Mouse (Mus musculus) lung, embryonic 15.5 days (tissue): Measurements from ENCODE around the gene Il16. TPM values are rescaled to one million over a fixed set of nuclear protein-coding genes. Genes with fewer than 3 reads are reported as not detected.
"Not testable (repeated sequence)": the region's sequence is repeated elsewhere in the genome, so short reads cannot be mapped to it uniquely, and the experiment has no call there.

Experiments used
- ATAC-seq: fragments of 200-750 bp; cut with Nextera tagmentation; 2 replicates; pipeline ENCODE4 v1.8.0; 2017; ENCODE audit warnings: moderate number of reproducible peaks, borderline replicate concordance; ENCODE audit not compliant: low FRiP score, low TSS enrichment; ENCODE audit errors: extremely low read depth
- H3K27ac ChIP-seq: fragments of 300-500 bp; sonication (generic); 2 replicates; pipeline ENCODE4 v1.5.1; 2015; ENCODE audit warnings: moderate library complexity, mild to moderate bottlenecking, inconsistent platforms
- H3K27me3 ChIP-seq: fragments of 300-500 bp; sonication (generic); 2 replicates; pipeline ENCODE4 v1.6.1; 2015; ENCODE audit warnings: inconsistent platforms
- H3K36me3 ChIP-seq: fragments of 300-500 bp; sonication (generic); 2 replicates; pipeline ENCODE4 v1.6.1; 2015; ENCODE audit warnings: inconsistent platforms
- H3K4me1 ChIP-seq: fragments of 300-500 bp; sonication (generic); 2 replicates; pipeline ENCODE4 v1.6.1; 2015; ENCODE audit warnings: inconsistent platforms
- H3K4me2 ChIP-seq: fragments of 300-500 bp; sonication (generic); 2 replicates; pipeline ENCODE4 v1.6.1; 2015; ENCODE audit warnings: inconsistent platforms, mild to moderate bottlenecking, moderate library complexity
- H3K4me3 ChIP-seq: fragments of 300-500 bp; sonication (generic); 2 replicates; pipeline ENCODE4 v1.5.1; 2015; ENCODE audit warnings: mild to moderate bottlenecking, inconsistent platforms
- H3K9ac ChIP-seq: fragments of 300-500 bp; sonication (generic); 2 replicates; pipeline ENCODE4 v1.6.1; 2015; ENCODE audit warnings: inconsistent platforms
- H3K9me3 ChIP-seq: fragments of 300-500 bp; sonication (generic); 2 replicates; pipeline ENCODE4 v1.6.1; 2016; ENCODE audit warnings: inconsistent platforms
- WGBS: fragments of 180-500 bp; shearing (Covaris S2); methylation state at CpG from one replicate; pipeline ENCODE4 v1.1.7; 2015; 5-methylcytosine and 5-hydroxymethylcytosine counted together
- polyA plus RNA-seq: library from polyadenylated mRNA; unstranded; fragments of >200 nt; fragmentation: Nextera tagmentation; extraction: Ambion mirVana; gene quantifications from 2 replicates; pipeline ENCODE4 v1.2.1, GENCODE M21; 2015

The Il16 gene
- polyA plus RNA-seq, 1 experiment from 2014 or later = 5.5 TPM

GRCm38 (mm10) chr7:83713639-83714038 lies 31.9 kb downstream of the Il16 start:
- no peak overlapping the region for H3K9ac ChIP-seq
- no peak overlapping the region for H3K4me3 ChIP-seq
- 0 out of 2 replicates have a peak, but pooled peaks cover 6% of the 10 kb centered on the region for H3K4me1 ChIP-seq
- no peak for ATAC-seq
- no peaks in the 10 kb centered on the region for H3K9me3 ChIP-seq
- no peaks in the 10 kb centered on the region for H3K27me3 ChIP-seq
- H3K27ac ChIP-seq = no peak overlapping the region
- H3K36me3 ChIP-seq = no peaks in the 10 kb centered on the region
- no peak overlapping the region for H3K4me2 ChIP-seq
- WGBS = 63% methylated on average over 1 of the region's 1 CpGs

GRCm38 (mm10) chr7:83711676-83712259 lies 33.8 kb downstream of the Il16 start:
- not testable (repeated sequence) for H3K9ac ChIP-seq, H3K4me2 ChIP-seq, H3K27me3 ChIP-seq, ATAC-seq, H3K4me3 ChIP-seq, H3K9me3 ChIP-seq, H3K27ac ChIP-seq, H3K4me1 ChIP-seq, H3K36me3 ChIP-seq
- WGBS = 86% methylated on average over 10 of the region's 10 CpGs

GRCm38 (mm10) chr7:83703046-83703775 lies 42.3 kb downstream of the Il16 start:
- no peaks in the 10 kb centered on the region for H3K27me3 ChIP-seq
- no peak overlapping the region for H3K9ac ChIP-seq
- H3K4me3 ChIP-seq = no peak overlapping the region
- no peak overlapping the region for H3K4me2 ChIP-seq
- H3K36me3 ChIP-seq = no peaks in the 10 kb centered on the region
- no peak overlapping the region for H3K27ac ChIP-seq
- 80% methylated on average over 9 of the region's 9 CpGs for WGBS
- ATAC-seq = no peak
- no peaks in the 10 kb centered on the region for H3K9me3 ChIP-seq
- H3K4me1 ChIP-seq = no peaks in the 10 kb centered on the region

- Histone ChIP-seq H3K36me3 (no peaks in the 10 kb centered on the region), H3K4me2 (no peak overlapping the region), H3K4me1 (no peaks in the 10 kb centered on the region), H3K27ac (no peak overlapping the region), H3K9ac (no peak overlapping the region), H3K4me3 (no peak overlapping the region), H3K27me3 (no peaks in the 10 kb centered on the region), H3K9me3 (no peaks in the 10 kb centered on the region)
- WGBS = 53% methylated on average over 6 of the region's 6 CpGs
- ATAC-seq = no peak
Observed at GRCm38 (mm10) chr7:83699066-83699745, 46.3 kb downstream of the Il16 start.

- no peaks in the 10 kb centered on the region for H3K4me1 ChIP-seq
- H3K27me3 ChIP-seq = no peaks in the 10 kb centered on the region
- no peak overlapping the region for H3K4me3 ChIP-seq
- H3K9me3 ChIP-seq = no peaks in the 10 kb centered on the region
- 29% methylated on average over 6 of the region's 6 CpGs for WGBS
- H3K4me2 ChIP-seq = no peak overlapping the region
- H3K9ac ChIP-seq = no peak overlapping the region
- no peaks in the 10 kb centered on the region for H3K36me3 ChIP-seq
- no peak overlapping the region for H3K27ac ChIP-seq
- ATAC-seq = no peak
Observed at GRCm38 (mm10) chr7:83695449-83696212, 49.9 kb downstream of the Il16 start.

- ATAC-seq = no peak
- Histone ChIP-seq H3K36me3 (no peaks in the 10 kb centered on the region), H3K4me2 (no peak overlapping the region), H3K4me1 (peaks cover 9% of the 10 kb centered on the region), H3K27me3 (no peaks in the 10 kb centered on the region), H3K9ac (no peak overlapping the region), H3K4me3 (no peak overlapping the region), H3K27ac (no peak overlapping the region), H3K9me3 (no peaks in the 10 kb centered on the region)
- 19% methylated on average over 6 of the region's 6 CpGs for WGBS
Observed at GRCm38 (mm10) chr7:83682640-83683274, 62.8 kb downstream of the Il16 start.

- no peak overlapping the region for H3K27ac ChIP-seq
- no peak overlapping the region for H3K4me3 ChIP-seq
- no peaks in the 10 kb centered on the region for H3K9me3 ChIP-seq
- H3K4me1 ChIP-seq = peaks cover 9% of the 10 kb centered on the region
- no peak overlapping the region for H3K4me2 ChIP-seq
- no peak for ATAC-seq
- WGBS = 81% methylated on average over 4 of the region's 4 CpGs
- no peaks in the 10 kb centered on the region for H3K36me3 ChIP-seq
- no peak overlapping the region for H3K9ac ChIP-seq
- H3K27me3 ChIP-seq = no peaks in the 10 kb centered on the region
Observed at GRCm38 (mm10) chr7:83678506-83678905, 67.0 kb downstream of the Il16 start.

- H3K27ac ChIP-seq = no peak overlapping the region
- WGBS = 67% methylated on average over 3 of the region's 3 CpGs
- no peaks in the 10 kb centered on the region for H3K4me1 ChIP-seq
- ATAC-seq = no peak
- H3K4me2 ChIP-seq = no peak overlapping the region
- H3K4me3 ChIP-seq = no peak overlapping the region
- no peaks in the 10 kb centered on the region for H3K27me3 ChIP-seq
- H3K9ac ChIP-seq = no peak overlapping the region
- H3K36me3 ChIP-seq = no peaks in the 10 kb centered on the region
- no peaks in the 10 kb centered on the region for H3K9me3 ChIP-seq
Observed at GRCm38 (mm10) chr7:83677296-83677695, 68.2 kb downstream of the Il16 start.

GRCm38 (mm10) chr7:83675545-83676254 lies 69.8 kb downstream of the Il16 start:
- Histone ChIP-seq H3K4me2 (no peak overlapping the region), H3K4me3 (no peak overlapping the region), H3K27ac (no peak overlapping the region), H3K9me3 (no peaks in the 10 kb centered on the region), H3K4me1 (no peaks in the 10 kb centered on the region), H3K36me3 (no peaks in the 10 kb centered on the region), H3K9ac (no peak overlapping the region), H3K27me3 (no peaks in the 10 kb centered on the region)
- WGBS = 27% methylated on average over 5 of the region's 5 CpGs
- no peak for ATAC-seq

- Histone ChIP-seq H3K4me1 (no peaks in the 10 kb centered on the region), H3K27ac (no peak overlapping the region), H3K27me3 (no peaks in the 10 kb centered on the region), H3K4me3 (no peak overlapping the region), H3K4me2 (no peak overlapping the region), H3K9ac (no peak overlapping the region), H3K9me3 (no peaks in the 10 kb centered on the region), H3K36me3 (no peaks in the 10 kb centered on the region)
- 85% methylated on average over 6 of the region's 6 CpGs for WGBS
- ATAC-seq = no peak
Observed at GRCm38 (mm10) chr7:83671573-83671972, 74.0 kb downstream of the Il16 start.

GRCm38 (mm10) chr7:83668724-83669123 lies 76.8 kb downstream of the Il16 start:
- no peak overlapping the region for H3K4me2 ChIP-seq
- no peaks in the 10 kb centered on the region for H3K36me3 ChIP-seq
- WGBS = 5% methylated on average over 1 of the region's 1 CpGs
- H3K27ac ChIP-seq = no peak overlapping the region
- H3K9me3 ChIP-seq = no peaks in the 10 kb centered on the region
- no peak overlapping the region for H3K4me3 ChIP-seq
- H3K4me1 ChIP-seq = no peaks in the 10 kb centered on the region
- no peak overlapping the region for H3K9ac ChIP-seq
- no peak for ATAC-seq
- no peaks in the 10 kb centered on the region for H3K27me3 ChIP-seq
